Mouse (Mus musculus) cerebellum, adult 2 months (tissue): ENCODE measurements around the gene Mon2.

Source experiments
- CTCF ChIP-seq: fragments of 200-500 bp; IDR thresholded peaks from 2 replicates; pipeline ENCODE4 v1.5.1; 2011; ENCODE audit warnings: low read depth, mild to moderate bottlenecking, control low read depth, low read length, moderate library complexity, borderline replicate concordance; ENCODE audit not compliant: insufficient read depth
- POLR2A ChIP-seq: fragments of 200-500 bp; IDR thresholded peaks from 2 replicates; pipeline ENCODE4 v1.6.1; 2011; ENCODE audit warnings: low read length, control low read depth, borderline replicate concordance; ENCODE audit not compliant: insufficient read depth

GRCm38 (mm10) chr10:123063021-123063420 lies 13.3 kb downstream of the Mon2 start:
- TF ChIP-seq CTCF (no peak), POLR2A (no peak)
